27 mouse cellular contexts compared by ENCODE assay signal in genomic region chr7:69770980-69771348, GRCm38 (mm10).
DNase-seq lines count a peak whose midpoint lies in the region; ATAC-seq and TF ChIP-seq lines count a peak whose summit lies in the region.
"Had no signal": no experiment of that assay in that cellular context is flagged by ENCODE, and none has a peak within 500 bp of the region (broad histone marks: within the 10 kb centered on the region; RNA-seq: fewer than 3 reads in every experiment).

No protein-coding gene starts in this region.

- no peak for TF ChIP-seq POLR2A in brain, embryonic 14.5 days (IDR thresholded peaks at IDR 0.05; ENCODE audit: borderline replicate concordance, extremely low read depth, insufficient read depth, insufficient read length, poor library complexity, severe bottlenecking)

- H3K36me3 ChIP-seq in hindbrain, postnatal 0 days (ENCODE audit: insufficient read depth, low read length), result no peaks in the 10 kb centered on the region
- H3K36me3 ChIP-seq in hindbrain, embryonic 14.5 days (replicated peaks; ENCODE audit: control insufficient read depth, insufficient read depth), result no peaks in the 10 kb centered on the region
- no peaks in the 10 kb centered on the region for H3K36me3 ChIP-seq in midbrain, embryonic 12.5 days
- no peaks in the 10 kb centered on the region for H3K36me3 ChIP-seq in midbrain, postnatal 0 days (ENCODE audit: insufficient read depth, low read length)
- H3K36me3 ChIP-seq in lung, postnatal 0 days (ENCODE audit: insufficient read depth, low read length), result no peaks in the 10 kb centered on the region
- H3K36me3 ChIP-seq: embryonic facial prominence, embryonic 13.5 days; heart, embryonic 13.5 days; neural tube, embryonic 13.5 days had no signal

- TF ChIP-seq EP300 in lung, postnatal 0 days (IDR thresholded peaks at IDR 0.05), result no peak

- WGBS in hindbrain, postnatal 0 days, result 59% methylated on average over 5 of the region's 5 CpGs
- 60% methylated on average over 5 of the region's 5 CpGs for WGBS in hindbrain, embryonic 14.5 days
- WGBS in midbrain, embryonic 12.5 days, result 58% methylated on average over 5 of the region's 5 CpGs
- WGBS in midbrain, postnatal 0 days, result 39% methylated on average over 5 of the region's 5 CpGs
- 75% methylated on average over 5 of the region's 5 CpGs for WGBS in lung, postnatal 0 days

- no peaks in the 10 kb centered on the region for H3K9me3 ChIP-seq in hindbrain, postnatal 0 days (ENCODE audit: low read length)
- H3K9me3 ChIP-seq in hindbrain, embryonic 14.5 days (ENCODE audit: control insufficient read depth, low read length), result no peaks in the 10 kb centered on the region
- H3K9me3 ChIP-seq in midbrain, embryonic 12.5 days, result no peaks in the 10 kb centered on the region
- no peaks in the 10 kb centered on the region for H3K9me3 ChIP-seq in midbrain, postnatal 0 days (ENCODE audit: low read length)
- H3K9me3 ChIP-seq in lung, postnatal 0 days (ENCODE audit: low read length), result no peaks in the 10 kb centered on the region
- H3K9me3 ChIP-seq: embryonic facial prominence, embryonic 13.5 days; heart, embryonic 13.5 days; neural tube, embryonic 13.5 days had no signal

- DNase-seq in hindbrain, postnatal 0 days (ENCODE audit: low spot score), result peak; percentile 1
- DNase-seq in hindbrain, embryonic 14.5 days (ENCODE audit: low spot score), result no peak
- peak; percentile 26 for DNase-seq in brain, embryonic 14.5 days (ENCODE audit: low read depth)
- DNase-seq in midbrain, postnatal 0 days (ENCODE audit: low spot score), result no peak
- no peak for DNase-seq in lung, postnatal 4 days
- no peak for DNase-seq in lung, postnatal 0 days (ENCODE audit: low spot score)
- DNase-seq: adrenal gland, adult 8-10 months; B cell, adult 2 months; cerebellum, adult 11 months; cerebellum, adult 9-11 months; forebrain, postnatal 0 days; gastrocnemius, postnatal 10 days; heart, postnatal 10 days; kidney, adult 8-10 months; layer of hippocampus, adult 9-11 months; liver; lung, adult 2 months; lung, postnatal 14 days; spleen, adult 18-20 months; thymus, postnatal 14 days had no signal

- no peaks in the 10 kb centered on the region for H3K4me1 ChIP-seq in hindbrain, postnatal 0 days (ENCODE audit: insufficient read depth, low read length)
- H3K4me1 ChIP-seq in hindbrain, embryonic 14.5 days (replicated peaks; ENCODE audit: control insufficient read depth, insufficient read depth, low read length), result no peaks in the 10 kb centered on the region
- H3K4me1 ChIP-seq in midbrain, embryonic 12.5 days, result peaks cover 9% of the 10 kb centered on the region; the same call in 1 of the 2 replicates
- H3K4me1 ChIP-seq in midbrain, postnatal 0 days (ENCODE audit: insufficient read depth, low read length), result no peaks in the 10 kb centered on the region
- H3K4me1 ChIP-seq in lung, postnatal 0 days (ENCODE audit: insufficient read depth, low read depth, low read length), result no peaks in the 10 kb centered on the region
- H3K4me1 ChIP-seq: embryonic facial prominence, embryonic 13.5 days; heart, embryonic 13.5 days had no signal

- H3K27ac ChIP-seq in hindbrain, postnatal 0 days, result no peak overlapping the region
- H3K27ac ChIP-seq in hindbrain, embryonic 14.5 days, result no peak overlapping the region
- no peak overlapping the region for H3K27ac ChIP-seq in midbrain, embryonic 12.5 days (replicated peaks)
- no peak overlapping the region for H3K27ac ChIP-seq in midbrain, postnatal 0 days (ENCODE audit: low read depth, low read length)
- no peak overlapping the region for H3K27ac ChIP-seq in lung, postnatal 0 days (ENCODE audit: low read length)
- H3K27ac ChIP-seq: embryonic facial prominence, embryonic 13.5 days; heart, embryonic 13.5 days; kidney, postnatal 0 days; liver, embryonic 14.5 days; neural tube, embryonic 13.5 days had no signal

- no peaks in the 10 kb centered on the region for H3K27me3 ChIP-seq in hindbrain, postnatal 0 days (ENCODE audit: insufficient read depth, low read length)
- H3K27me3 ChIP-seq in hindbrain, embryonic 14.5 days (ENCODE audit: control insufficient read depth, insufficient read depth, low read length), result no peaks in the 10 kb centered on the region; the same call in 1 of the 2 replicates
- peaks cover 53% of the 10 kb centered on the region for H3K27me3 ChIP-seq in midbrain, embryonic 12.5 days
- H3K27me3 ChIP-seq in midbrain, postnatal 0 days (ENCODE audit: insufficient read depth, low read length), result peaks cover 7% of the 10 kb centered on the region
- H3K27me3 ChIP-seq in lung, postnatal 0 days (replicated peaks; ENCODE audit: insufficient read depth, low read length), result no peaks in the 10 kb centered on the region
- H3K27me3 ChIP-seq: heart, embryonic 13.5 days; neural tube, embryonic 13.5 days had no signal

- peak; percentile 32 for TF ChIP-seq CTCF in hindbrain, postnatal 0 days (IDR thresholded peaks at IDR 0.05; ENCODE audit: low read depth)
- TF ChIP-seq CTCF in brain, embryonic 14.5 days (IDR thresholded peaks at IDR 0.05; ENCODE audit: borderline replicate concordance, extremely low read depth, insufficient read depth, insufficient read length), result no peak
- TF ChIP-seq CTCF in midbrain, postnatal 0 days (IDR thresholded peaks at IDR 0.05), result peak; percentile 36
- TF ChIP-seq CTCF in lung, postnatal 0 days (IDR thresholded peaks at IDR 0.05), result no peak

- no peak overlapping the region for H3K4me3 ChIP-seq in hindbrain, postnatal 0 days (ENCODE audit: low read length)
- no peak overlapping the region for H3K4me3 ChIP-seq in hindbrain, embryonic 14.5 days (replicated peaks; ENCODE audit: low read length)
- H3K4me3 ChIP-seq in midbrain, embryonic 12.5 days, result no peak overlapping the region
- H3K4me3 ChIP-seq in midbrain, postnatal 0 days (ENCODE audit: low read depth, low read length), result no peak overlapping the region
- no peak overlapping the region for H3K4me3 ChIP-seq in lung, postnatal 0 days (ENCODE audit: low read depth, low read length)
- H3K4me3 ChIP-seq: embryonic facial prominence, embryonic 13.5 days; heart, embryonic 13.5 days; neural tube, embryonic 13.5 days had no signal

- ATAC-seq in hindbrain, postnatal 0 days, result 0 out of 2 replicates have a peak, but pooled peaks have one; percentile 4
- no peak for ATAC-seq in hindbrain, embryonic 14.5 days (ENCODE audit: low FRiP score)
- peak; percentile 57 for ATAC-seq in midbrain, embryonic 12.5 days (ENCODE audit: low FRiP score, low read depth)
- ATAC-seq in midbrain, postnatal 0 days (ENCODE audit: low FRiP score), result 0 out of 2 replicates have a peak, but pooled peaks have one; percentile 16
- ATAC-seq in lung, postnatal 0 days, result no peak
- ATAC-seq: forebrain, postnatal 0 days; intestine, embryonic 16.5 days had no signal

- peak overlapping the region; percentile 44 for H3K4me2 ChIP-seq in hindbrain, postnatal 0 days (ENCODE audit: low read depth, low read length)
- no peak overlapping the region for H3K4me2 ChIP-seq in hindbrain, embryonic 14.5 days (replicated peaks)
- H3K4me2 ChIP-seq in midbrain, embryonic 12.5 days (replicated peaks), result peak overlapping the region; percentile 45; the same call in 1 of the 2 replicates
- H3K4me2 ChIP-seq in midbrain, postnatal 0 days (ENCODE audit: low read depth, low read length, poor library complexity, severe bottlenecking), result peak overlapping the region; percentile 50
- no peak overlapping the region for H3K4me2 ChIP-seq in lung, postnatal 0 days (replicated peaks; ENCODE audit: low read depth, low read length)
- H3K4me2 ChIP-seq: embryonic facial prominence, embryonic 13.5 days; heart, embryonic 13.5 days had no signal

- no peak overlapping the region for H3K9ac ChIP-seq in hindbrain, postnatal 0 days (replicated peaks; ENCODE audit: low read length)
- H3K9ac ChIP-seq in hindbrain, embryonic 14.5 days, result no peak overlapping the region
- no peak overlapping the region for H3K9ac ChIP-seq in midbrain, embryonic 12.5 days (replicated peaks)
- 0 out of 2 replicates have a peak overlapping the region, but pooled peaks have one; percentile 29 for H3K9ac ChIP-seq in midbrain, postnatal 0 days (replicated peaks; ENCODE audit: low read length, poor library complexity, severe bottlenecking)
- no peak overlapping the region for H3K9ac ChIP-seq in lung, postnatal 0 days (replicated peaks; ENCODE audit: low read depth)
- H3K9ac ChIP-seq: embryonic facial prominence, embryonic 13.5 days; forebrain, postnatal 0 days; heart, embryonic 13.5 days; liver, embryonic 14.5 days; neural tube, embryonic 13.5 days had no signal

Comparison
In these comparisons a context has a peak if more than half of its experiments do, and no peak if none do; other contexts are left out.
1. ATAC-seq: peak in hindbrain, postnatal 0 days (single experiment), midbrain, embryonic 12.5 days (single experiment) and midbrain, postnatal 0 days (single experiment); none in hindbrain, embryonic 14.5 days (single experiment) and lung, postnatal 0 days (single experiment).
2. DNase-seq: peak in hindbrain, postnatal 0 days (single experiment) and brain, embryonic 14.5 days (single experiment); none in hindbrain, embryonic 14.5 days (single experiment), midbrain, postnatal 0 days (single experiment), lung, postnatal 4 days (0 of 2) and lung, postnatal 0 days (single experiment).
3. H3K4me2 ChIP-seq: peak in hindbrain, postnatal 0 days (single experiment), midbrain, embryonic 12.5 days (single experiment) and midbrain, postnatal 0 days (single experiment); none in hindbrain, embryonic 14.5 days (single experiment) and lung, postnatal 0 days (single experiment).
4. CTCF ChIP-seq: peak in hindbrain, postnatal 0 days (single experiment) and midbrain, postnatal 0 days (single experiment); none in brain, embryonic 14.5 days (single experiment) and lung, postnatal 0 days (single experiment).